Comparison of ENCODE assay signal across 21 mouse cellular contexts in the genomic region with DNA sequence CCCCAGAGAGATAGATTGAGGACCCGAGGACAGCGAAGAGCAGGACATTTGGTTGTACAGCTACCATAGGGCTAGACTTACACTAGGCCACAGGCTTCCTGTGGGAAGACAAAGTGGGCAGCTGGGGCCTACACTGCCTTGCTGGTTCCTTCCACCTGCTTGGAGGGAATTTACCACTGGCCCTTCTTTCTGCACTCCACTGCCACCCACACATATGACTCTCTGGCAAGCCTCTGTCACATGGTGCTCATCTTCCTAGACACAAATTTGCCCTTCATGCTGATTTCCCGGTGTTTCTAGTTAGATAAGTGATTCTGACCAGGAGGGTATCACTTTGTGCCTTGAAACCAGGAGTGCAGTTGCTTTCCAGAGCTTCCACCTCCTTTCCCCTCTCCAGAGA. TPM values are rescaled to one million over a fixed set of nuclear protein-coding genes. Genes with fewer than 3 reads are reported as not detected.
DNase-seq lines count a peak whose midpoint lies in the region; ATAC-seq and TF ChIP-seq lines count a peak whose summit lies in the region.
"Had no signal": no experiment of that assay in that cellular context is flagged by ENCODE, and none has a peak within 500 bp of the region (broad histone marks: within the 10 kb centered on the region; RNA-seq: fewer than 3 reads in every experiment).

No protein-coding gene starts in this region.

- H3K9me3 ChIP-seq in liver, embryonic 12.5 days (replicated peaks), result no peaks in the 10 kb centered on the region
- no peaks in the 10 kb centered on the region for H3K9me3 ChIP-seq in liver, postnatal 0 days (ENCODE audit: low read length)
- H3K9me3 ChIP-seq in heart, embryonic 12.5 days (replicated peaks), result no peaks in the 10 kb centered on the region
- H3K9me3 ChIP-seq: forebrain, embryonic 13.5 days; hindbrain, embryonic 12.5 days; midbrain, embryonic 15.5 days; neural tube, embryonic 12.5 days had no signal

- peak overlapping the region; percentile 35; the same call in 1 of the 2 replicates for H3K9ac ChIP-seq in liver, embryonic 12.5 days
- H3K9ac ChIP-seq in liver, postnatal 0 days (replicated peaks), result no peak overlapping the region
- no peak overlapping the region for H3K9ac ChIP-seq in heart, embryonic 12.5 days
- H3K9ac ChIP-seq: forebrain, embryonic 13.5 days; hindbrain, embryonic 12.5 days; midbrain, embryonic 15.5 days; neural tube, embryonic 12.5 days had no signal

- H3K4me2 ChIP-seq in liver, embryonic 12.5 days, result peak overlapping the region; percentile 46
- H3K4me2 ChIP-seq in liver, postnatal 0 days (ENCODE audit: low read depth, low read length), result no peak overlapping the region
- H3K4me2 ChIP-seq in heart, embryonic 12.5 days, result no peak overlapping the region
- H3K4me2 ChIP-seq: forebrain, embryonic 13.5 days; hindbrain, embryonic 12.5 days; midbrain, embryonic 15.5 days; neural tube, embryonic 12.5 days had no signal

- peak; percentile 31; the same call in 1 of the 2 replicates for ATAC-seq in liver, embryonic 12.5 days
- ATAC-seq in liver, postnatal 0 days, result no peak
- no peak for ATAC-seq in heart, embryonic 12.5 days (ENCODE audit: insufficient number of reproducible peaks, low FRiP score)
- ATAC-seq: forebrain, embryonic 13.5 days; midbrain, embryonic 15.5 days had no signal

- peaks cover 32% of the 10 kb centered on the region for H3K4me1 ChIP-seq in liver, embryonic 12.5 days
- peaks cover 20% of the 10 kb centered on the region for H3K4me1 ChIP-seq in liver, postnatal 0 days (ENCODE audit: insufficient read depth)
- peaks cover 2% of the 10 kb centered on the region; the same call in 1 of the 2 replicates for H3K4me1 ChIP-seq in small intestine, adult 2 months (ENCODE audit: control insufficient read depth, insufficient read depth, insufficient read length, low read length)
- no peaks in the 10 kb centered on the region for H3K4me1 ChIP-seq in heart, embryonic 12.5 days (replicated peaks)
- H3K4me1 ChIP-seq: forebrain, embryonic 13.5 days; hindbrain, embryonic 12.5 days; midbrain, embryonic 15.5 days; neural tube, embryonic 12.5 days had no signal

- no peak for TF ChIP-seq CTCF in liver, postnatal 0 days (IDR thresholded peaks at IDR 0.05; ENCODE audit: low read depth)
- no peak for TF ChIP-seq CTCF in small intestine, adult 2 months (IDR thresholded peaks at IDR 0.05; ENCODE audit: extremely low read depth, insufficient read length, insufficient replicate concordance, low read depth, low read length)

- H3K36me3 ChIP-seq in liver, embryonic 12.5 days, result no peaks in the 10 kb centered on the region
- no peaks in the 10 kb centered on the region for H3K36me3 ChIP-seq in liver, postnatal 0 days (replicated peaks; ENCODE audit: insufficient read depth, low read length)
- no peaks in the 10 kb centered on the region for H3K36me3 ChIP-seq in small intestine, adult 2 months (ENCODE audit: control insufficient read depth, insufficient read depth, low read length)
- no peaks in the 10 kb centered on the region for H3K36me3 ChIP-seq in heart, embryonic 12.5 days
- H3K36me3 ChIP-seq: hindbrain, embryonic 12.5 days; midbrain, embryonic 15.5 days; neural tube, embryonic 12.5 days had no signal

- H3K4me3 ChIP-seq in liver, embryonic 12.5 days, result no peak overlapping the region
- H3K4me3 ChIP-seq in liver, postnatal 0 days (ENCODE audit: low read depth, low read length), result no peak overlapping the region
- no peak overlapping the region for H3K4me3 ChIP-seq in small intestine, adult 2 months (ENCODE audit: low read depth, low read length)
- no peak overlapping the region for H3K4me3 ChIP-seq in heart, embryonic 12.5 days
- H3K4me3 ChIP-seq: forebrain, embryonic 13.5 days; hindbrain, embryonic 12.5 days; midbrain, embryonic 15.5 days; neural tube, embryonic 12.5 days had no signal

- WGBS in liver, embryonic 12.5 days (ENCODE audit: insufficient replicate concordance), result 36% methylated on average over 3 of the region's 3 CpGs
- WGBS in liver, postnatal 0 days (ENCODE audit: insufficient replicate concordance), result 47% methylated on average over 3 of the region's 3 CpGs
- WGBS in small intestine, adult 2 months, result 72% methylated on average over 3 of the region's 3 CpGs
- 69% methylated on average over 3 of the region's 3 CpGs for WGBS in heart, embryonic 12.5 days

- peak overlapping the region; percentile 57 for H3K27ac ChIP-seq in liver, embryonic 12.5 days
- H3K27ac ChIP-seq in liver, postnatal 0 days (ENCODE audit: low read depth), result no peak overlapping the region
- peak overlapping the region; percentile 7; the same call in 1 of the 2 replicates for H3K27ac ChIP-seq in small intestine, adult 2 months (ENCODE audit: insufficient read depth, low read depth, low read length)
- H3K27ac ChIP-seq in heart, embryonic 12.5 days (ENCODE audit: poor library complexity, severe bottlenecking), result no peak overlapping the region
- H3K27ac ChIP-seq: forebrain, embryonic 13.5 days; hindbrain, embryonic 12.5 days; midbrain, embryonic 15.5 days; neural tube, embryonic 12.5 days had no signal

- no peak for TF ChIP-seq POLR2A in small intestine, adult 2 months (IDR thresholded peaks at IDR 0.05; ENCODE audit: low read depth, low read length)

- no peak for TF ChIP-seq EP300 in liver, postnatal 0 days (IDR thresholded peaks at IDR 0.05; ENCODE audit: low read depth)

- DNase-seq in liver, postnatal 0 days, result no peak
- DNase-seq in CD4-positive, CD25-positive, alpha-beta regulatory T cell, adult 2 months (ENCODE audit: low read depth, low spot score), result peak; percentile 45
- peak; percentile 53 for DNase-seq in induced T-regulatory cell, adult 2 months (ENCODE audit: low read depth)
- DNase-seq in right cerebral cortex, postnatal 4 days, result no peak
- no peak for DNase-seq in urinary bladder, postnatal 25 days (ENCODE audit: low spot score)
- DNase-seq: adrenal gland, postnatal 25 days; cerebellum, postnatal 10 days; kidney, postnatal 14 days; right cerebral cortex, postnatal 25 days had no signal

- H3K27me3 ChIP-seq in liver, embryonic 12.5 days (replicated peaks), result no peaks in the 10 kb centered on the region
- H3K27me3 ChIP-seq in liver, postnatal 0 days (ENCODE audit: insufficient read depth, low read length), result no peaks in the 10 kb centered on the region
- H3K27me3 ChIP-seq in small intestine, adult 2 months (ENCODE audit: control insufficient read depth, insufficient read depth, low read length), result no peaks in the 10 kb centered on the region
- H3K27me3 ChIP-seq in heart, embryonic 12.5 days (replicated peaks), result no peaks in the 10 kb centered on the region
- H3K27me3 ChIP-seq: forebrain, embryonic 13.5 days; hindbrain, embryonic 12.5 days; midbrain, embryonic 15.5 days; neural tube, embryonic 12.5 days had no signal

RNA-seq across cellular contexts. Expression of a gene that starts 28.4 kb away (rescaled TPM):
- polyA plus RNA-seq in liver, embryonic 12.5 days (2016; fragmentation: Nextera tagmentation; extraction: Ambion mirVana), result 59.1 and 61.0 TPM in 2 replicates
- polyA plus RNA-seq in liver, postnatal 0 days (2015; fragmentation: Nextera tagmentation; extraction: Ambion mirVana), result 11.6 and 12.5 TPM in 2 replicates
- polyA plus RNA-seq in small intestine, adult 2 months (2012; rRNA removed), result 15.6 and 21.9 TPM in 2 replicates
- polyA plus RNA-seq in heart, embryonic 12.5 days (2016; fragmentation: Nextera tagmentation; extraction: Ambion mirVana), result 2.2 and 3.3 TPM in 2 replicates

RNA-seq across cellular contexts. Expression of a gene that starts 28.8 kb away (rescaled TPM):
- not detected in 2 replicates for polyA plus RNA-seq in liver, embryonic 12.5 days (2016; fragmentation: Nextera tagmentation; extraction: Ambion mirVana)
- not detected in 2 replicates for polyA plus RNA-seq in liver, postnatal 0 days (2015; fragmentation: Nextera tagmentation; extraction: Ambion mirVana)
- not detected in 2 replicates for polyA plus RNA-seq in small intestine, adult 2 months (2012; rRNA removed)
- not detected in 2 replicates for polyA plus RNA-seq in heart, embryonic 12.5 days (2016; fragmentation: Nextera tagmentation; extraction: Ambion mirVana)
- polyA plus RNA-seq: activated CD4-positive, CD25-positive, alpha-beta regulatory T cell, adult 4 months; forebrain, embryonic 13.5 days; heart, postnatal 0 days; hindbrain, embryonic 12.5 days; intestine, embryonic 16.5 days; liver, embryonic 16.5 days; midbrain, embryonic 15.5 days; neural tube, embryonic 12.5 days; stomach, embryonic 16.5 days had no signal

Comparison
In these comparisons a context has a peak if more than half of its experiments do, and no peak if none do; other contexts are left out.
1. H3K27ac ChIP-seq: peak in liver, embryonic 12.5 days (single experiment) and small intestine, adult 2 months (single experiment); none in liver, postnatal 0 days (single experiment) and heart, embryonic 12.5 days (single experiment).
2. DNase-seq: peak in CD4-positive, CD25-positive, alpha-beta regulatory T cell, adult 2 months (single experiment) and induced T-regulatory cell, adult 2 months (single experiment); none in liver, postnatal 0 days (single experiment), right cerebral cortex, postnatal 4 days (single experiment) and urinary bladder, postnatal 25 days (single experiment).